Mouse (Mus musculus) stomach, postnatal 0 days (tissue): ENCODE measurements at regions not wholly inside any gene's neighbourhood (a gene's known extent, or its start where the extent isn't known, plus 50 kb on each side); places are given as distances from the start of the nearest gene placed in this dataset.

ENCODE experiments used
- CTCF ChIP-seq: IDR thresholded peaks from 2 replicates; pipeline ENCODE4 v1.5.1; 2016; ENCODE audit warnings: antibody characterized with exemption, low read depth, mild to moderate bottlenecking, moderate library complexity
- EP300 ChIP-seq: optimal IDR thresholded peaks from 2 replicates; pipeline ENCODE3; 2016; ENCODE audit warnings: antibody characterized with exemption

DNA sequence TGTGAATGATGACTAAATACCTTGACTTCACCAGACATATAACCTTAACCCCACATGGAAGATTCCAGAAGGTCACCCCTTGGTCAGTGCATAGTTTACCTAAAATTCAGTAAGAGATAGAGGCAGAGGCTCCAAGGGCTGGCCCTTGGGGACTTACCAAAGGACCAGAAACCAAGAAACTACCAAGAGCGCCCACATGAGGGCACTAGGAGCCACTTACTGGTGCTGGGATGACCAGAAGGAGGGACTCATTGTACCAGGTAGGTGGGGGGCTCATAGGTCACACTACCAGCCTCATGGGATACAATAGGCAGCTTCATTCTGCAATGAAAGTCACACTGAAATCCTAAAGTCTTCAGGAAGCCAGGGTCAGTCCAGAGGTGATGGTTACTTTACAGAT, 201.4 kb upstream of the Fam19a5 start:
- TF ChIP-seq EP300 (no peak), CTCF (no peak)
